8 mouse cellular contexts compared by ENCODE assay signal in the genomic region with DNA sequence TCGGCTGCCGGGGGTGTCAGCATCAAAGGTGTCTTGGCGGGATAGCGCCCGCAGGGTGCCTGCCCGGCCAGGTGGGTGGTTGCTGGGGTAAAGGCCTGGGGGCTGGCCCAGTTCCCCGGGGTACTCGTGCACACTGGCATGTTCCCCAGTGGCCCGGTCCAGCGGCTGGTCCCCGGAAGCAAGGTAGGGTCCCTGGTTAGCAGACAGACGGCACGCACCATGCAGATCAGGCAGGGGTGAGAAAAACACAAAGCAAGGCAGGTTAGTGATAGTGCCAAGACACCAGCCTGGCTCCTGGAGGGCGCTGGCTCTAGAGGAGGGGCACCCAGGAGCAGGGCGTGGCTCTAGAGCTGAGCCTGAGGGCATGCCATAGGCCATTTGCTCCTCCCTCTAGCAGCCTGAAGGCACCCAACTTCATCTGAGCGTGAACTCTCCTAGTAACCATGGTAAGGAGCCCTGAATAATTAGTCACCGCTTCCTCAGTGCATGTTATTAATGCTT. TPM values are rescaled to one million over a fixed set of nuclear protein-coding genes. Genes with fewer than 3 reads are reported as not detected.
DNase-seq lines count a peak whose midpoint lies in the region; ATAC-seq lines count a peak whose summit lies in the region.

No protein-coding gene starts in this region.

- H3K4me1 ChIP-seq in limb, embryonic 10.5 days, result peaks cover 47% of the 10 kb centered on the region

- H3K36me3 ChIP-seq in limb, embryonic 10.5 days, result peaks cover 20% of the 10 kb centered on the region
- H3K36me3 ChIP-seq in splenic B cell, adult 2 months (ENCODE audit: control insufficient read depth, insufficient read depth, low read length, poor library complexity, severe bottlenecking), result no peaks in the 10 kb centered on the region

- H3K4me3 ChIP-seq in limb, embryonic 10.5 days, result peak overlapping the region; percentile 39

- no peak for ATAC-seq in CD4-positive, CD25-positive, alpha-beta regulatory T cell, adult 4 months

- DNase-seq in CD4-positive, CD25-positive, alpha-beta regulatory T cell, adult 2 months (ENCODE audit: low read depth, low spot score), result peak; percentile 71
- peak; percentile 33 for DNase-seq in right cerebral cortex, postnatal 14 days
- no peak for DNase-seq in right cerebral cortex, adult 18-20 months
- DNase-seq in limb, embryonic 10.5 days (ENCODE audit: low spot score), result peak; percentile 40
- DNase-seq in splenic B cell, adult 2 months (ENCODE audit: low read depth, low spot score), result peak; percentile 62
- no peak for DNase-seq in adrenal gland, postnatal 36 days
- no peak for DNase-seq in adrenal gland, adult (ENCODE audit: inconsistent age in 2 of 2, low spot score in 1 of 2)

- peaks cover 73% of the 10 kb centered on the region for H3K27me3 ChIP-seq in limb, embryonic 10.5 days (ENCODE audit: low read depth, poor library complexity, severe bottlenecking)
- no peaks in the 10 kb centered on the region for H3K27me3 ChIP-seq in splenic B cell, adult 2 months (ENCODE audit: control insufficient read depth, insufficient read depth, low read length, poor library complexity, severe bottlenecking)

- H3K9me3 ChIP-seq in limb, embryonic 10.5 days (replicated peaks), result no peaks in the 10 kb centered on the region

- 23% methylated on average over 17 of the region's 17 CpGs for WGBS in limb, embryonic 10.5 days

- H3K27ac ChIP-seq in limb, embryonic 10.5 days, result 0 out of 2 replicates have a peak overlapping the region, but pooled peaks have one; percentile 21

RNA-seq across cellular contexts. Expression of a gene that starts 7.2 kb away (rescaled TPM):
- polyA plus RNA-seq in CD4-positive, CD25-positive, alpha-beta regulatory T cell, adult 4 months (2017; shearing (Covaris generic)), result 100 to 1,000 TPM in 1 of 2 experiments, 10 to 100 TPM in 1; 89.8 to 124 TPM
- 12.4 and 17.8 TPM in 2 replicates for polyA plus RNA-seq in limb, embryonic 10.5 days (2016; fragmentation: Nextera tagmentation; extraction: Ambion mirVana)
- total RNA-seq in adrenal gland, postnatal 36 days (2021), result under 1 TPM; 0.76 to 0.92 TPM

RNA-seq across cellular contexts. Expression of a gene that starts 17.0 kb away (rescaled TPM):
- polyA plus RNA-seq in CD4-positive, CD25-positive, alpha-beta regulatory T cell, adult 4 months (2017; shearing (Covaris generic)), result 1 to 10 TPM; 1.8 to 3.7 TPM
- not detected in 2 replicates for polyA plus RNA-seq in limb, embryonic 10.5 days (2016; fragmentation: Nextera tagmentation; extraction: Ambion mirVana)
- 10 to 100 TPM in 1 of 2 experiments, 1 to 10 TPM in 1; 7.1 to 17.2 TPM for total RNA-seq in adrenal gland, postnatal 36 days (2021)

RNA-seq across cellular contexts. Expression of a gene that starts 19.6 kb away (rescaled TPM):
- polyA plus RNA-seq in CD4-positive, CD25-positive, alpha-beta regulatory T cell, adult 4 months (2017; shearing (Covaris generic)), result 1 to 10 TPM; 1.8 to 2.4 TPM
- polyA plus RNA-seq in limb, embryonic 10.5 days (2016; fragmentation: Nextera tagmentation; extraction: Ambion mirVana), result 3.4 and 6.5 TPM in 2 replicates
- 1 to 10 TPM; 6.9 to 8.4 TPM for total RNA-seq in adrenal gland, postnatal 36 days (2021)

RNA-seq across cellular contexts. Expression of a gene that starts 23.3 kb away (rescaled TPM):
- 1,000 to 10,000 TPM; 3,157 to 3,173 TPM for polyA plus RNA-seq in CD4-positive, CD25-positive, alpha-beta regulatory T cell, adult 4 months (2017; shearing (Covaris generic))
- 1,186 and 1,476 TPM in 2 replicates for polyA plus RNA-seq in limb, embryonic 10.5 days (2016; fragmentation: Nextera tagmentation; extraction: Ambion mirVana)
- 1,000 to 10,000 TPM; 1,174 to 1,217 TPM for total RNA-seq in adrenal gland, postnatal 36 days (2021)

RNA-seq across cellular contexts. Expression of a gene that starts 50.0 kb away (rescaled TPM):
- not detected for polyA plus RNA-seq in CD4-positive, CD25-positive, alpha-beta regulatory T cell, adult 4 months (2017; shearing (Covaris generic))
- polyA plus RNA-seq in limb, embryonic 10.5 days (2016; fragmentation: Nextera tagmentation; extraction: Ambion mirVana), result 0.28 and 0.56 TPM in 2 replicates
- 1 to 10 TPM; 1.7 to 6.9 TPM for total RNA-seq in adrenal gland, postnatal 36 days (2021)

Comparison
In these comparisons a context has a peak if more than half of its experiments do, and no peak if none do; other contexts are left out.
1. DNase-seq: peak in CD4-positive, CD25-positive, alpha-beta regulatory T cell, adult 2 months (single experiment), right cerebral cortex, postnatal 14 days (single experiment), limb, embryonic 10.5 days (single experiment) and splenic B cell, adult 2 months (single experiment); none in right cerebral cortex, adult 18-20 months (single experiment), adrenal gland, postnatal 36 days (0 of 2) and adrenal gland, adult (0 of 2).